Mouse (Mus musculus) MEL (cell line): ENCODE measurements around the gene Mpc1. TPM values are rescaled to one million over a fixed set of nuclear protein-coding genes. Genes with fewer than 3 reads are reported as not detected.
A peak's percentile ranks its signal among the peaks of the same experiment; 100 is the strongest.

Source experiments
- DNase-seq: peaks from one replicate; pipeline ENCODE4 v3.0.0; 2011; ENCODE audit warnings: low read depth, low spot score
- H3K27ac ChIP-seq: 2 replicates; pipeline ENCODE4 v1.5.1; 2012; ENCODE audit warnings: low read depth, mild to moderate bottlenecking, control low read depth, low read length, moderate library complexity; ENCODE audit not compliant: control insufficient read depth
- H3K27me3 ChIP-seq, 2 experiments: fragments of 150-350 bp in 1 of 2; sonication (generic) in 1 of 2; 2 replicates each; pipeline ENCODE4 v1.6.1; 2012; ENCODE audit warnings: low read length in 2 of 2, mild to moderate bottlenecking in 2 of 2, improper control_type of control experiment in 1 of 2, moderate library complexity in 1 of 2; ENCODE audit not compliant: insufficient read depth in 2 of 2, control insufficient read depth in 1 of 2
- H3K36me3 ChIP-seq, 2 experiments: 2 replicates each; pipeline ENCODE4 v1.6.1; 2012 to 2014; ENCODE audit warnings: low read length in 2 of 2, improper control_type of control experiment in 1 of 2, inconsistent platforms in 1 of 2, mild to moderate bottlenecking in 1 of 2; ENCODE audit not compliant: insufficient read depth in 2 of 2, control insufficient read depth in 1 of 2
- H3K4me1 ChIP-seq, 2 experiments: fragments of 150-350 bp in 1 of 2; sonication (generic) in 1 of 2; 2 replicates each; pipeline ENCODE4 v1.6.1; 2012; ENCODE audit warnings: low read length in 2 of 2, improper control_type of control experiment in 1 of 2, mild to moderate bottlenecking in 1 of 2; ENCODE audit not compliant: insufficient read depth in 2 of 2, control insufficient read depth in 1 of 2
- H3K4me3 ChIP-seq, 2 experiments: fragments of 150-350 bp in 1 of 2; sonication (generic) in 1 of 2; 2 replicates each; pipeline ENCODE4 v1.5.1; 2012; ENCODE audit warnings: low read depth in 2 of 2, low read length in 2 of 2, mild to moderate bottlenecking in 2 of 2, moderate library complexity in 2 of 2, control low read depth in 1 of 2, improper control_type of control experiment in 1 of 2; ENCODE audit not compliant: control insufficient read depth in 1 of 2, insufficient read depth in 1 of 2
- H3K79me2 ChIP-seq: 2 replicates; pipeline ENCODE4 v1.6.1; 2012; ENCODE audit warnings: mild to moderate bottlenecking, low read length, moderate library complexity; ENCODE audit not compliant: control insufficient read depth, poor library complexity, insufficient read depth
- H3K9ac ChIP-seq: 2 replicates; pipeline ENCODE4 v1.6.1; 2012; ENCODE audit warnings: low read depth, mild to moderate bottlenecking, control low read depth, low read length, moderate library complexity; ENCODE audit not compliant: control insufficient read depth, poor library complexity, severe bottlenecking
- H3K9me3 ChIP-seq: fragments of 150-350 bp; sonication (generic); replicated peaks from 2 replicates; pipeline ENCODE4 v1.6.1; 2012; ENCODE audit warnings: mild to moderate bottlenecking, low read length, improper control_type of control experiment, moderate library complexity; ENCODE audit not compliant: insufficient read depth
- BHLHE40 ChIP-seq: IDR thresholded peaks from 2 replicates; pipeline ENCODE4 v1.6.1; 2012; ENCODE audit warnings: low read depth, mild to moderate bottlenecking, inconsistent platforms, low read length, improper control_type of control experiment, borderline replicate concordance
- CHD2 ChIP-seq: IDR thresholded peaks from 2 replicates; pipeline ENCODE4 v1.6.1; 2011; ENCODE audit warnings: low read length, improper control_type of control experiment
- CTCF ChIP-seq, 3 experiments: IDR thresholded peaks in 2 of 3; conservative IDR thresholded peaks in 1 of 3; 2 replicates each; pipeline ENCODE4 v1.5.1; 2011 to 2012; ENCODE audit warnings: low read length in 3 of 3, low read depth in 2 of 3, mild to moderate bottlenecking in 2 of 3, improper control_type of control experiment in 1 of 3, inconsistent platforms in 1 of 3, mixed read lengths in 1 of 3, moderate library complexity in 1 of 3; ENCODE audit not compliant: control insufficient read depth in 1 of 3, insufficient read depth in 1 of 3, poor library complexity in 1 of 3, severe bottlenecking in 1 of 3
- E2F4 ChIP-seq: IDR thresholded peaks from 2 replicates; pipeline ENCODE4 v1.6.1; 2011; ENCODE audit warnings: low read depth, low read length, improper control_type of control experiment, borderline replicate concordance
- ELF1 ChIP-seq: IDR thresholded peaks from 2 replicates; pipeline ENCODE4 v1.6.1; 2014; ENCODE audit warnings: low read depth, mild to moderate bottlenecking, inconsistent platforms, low read length, improper control_type of control experiment, moderate library complexity
- GATA1 ChIP-seq: IDR thresholded peaks from 2 replicates; pipeline ENCODE4 v1.6.1; 2011; ENCODE audit warnings: low read depth, low read length, improper control_type of control experiment
- HCFC1 ChIP-seq: IDR thresholded peaks from 2 replicates; pipeline ENCODE4 v1.6.1; 2012; ENCODE audit warnings: low read depth, mild to moderate bottlenecking, inconsistent platforms, low read length, improper control_type of control experiment, moderate library complexity
- MAX ChIP-seq: IDR thresholded peaks from 2 replicates; pipeline ENCODE4 v1.6.1; 2011; ENCODE audit warnings: low read length, improper control_type of control experiment
- MEF2A ChIP-seq: IDR thresholded peaks from 2 replicates; pipeline ENCODE4 v1.6.1; 2014; ENCODE audit warnings: low read depth, mild to moderate bottlenecking, inconsistent platforms, low read length, improper control_type of control experiment; ENCODE audit not compliant: poor library complexity, insufficient replicate concordance, severe bottlenecking; ENCODE audit errors: extremely low read depth
- NELFE ChIP-seq: IDR thresholded peaks from 2 replicates; pipeline ENCODE4 v1.6.1; 2011; ENCODE audit warnings: low read depth, low read length, improper control_type of control experiment
- POLR2A ChIP-seq, 2 experiments: IDR thresholded peaks; 2 replicates each; pipeline ENCODE4 v1.6.1; 2011 to 2012; ENCODE audit warnings: low read length in 2 of 2, mild to moderate bottlenecking in 2 of 2, control low read depth in 1 of 2, improper control_type of control experiment in 1 of 2, low read depth in 1 of 2, moderate library complexity in 1 of 2; ENCODE audit not compliant: control insufficient read depth in 1 of 2, insufficient read depth in 1 of 2, poor library complexity in 1 of 2
- RAD21 ChIP-seq: IDR thresholded peaks from 2 replicates; pipeline ENCODE4 v1.6.1; 2011; ENCODE audit warnings: mild to moderate bottlenecking, low read depth, low read length, improper control_type of control experiment
- RCOR1 ChIP-seq: IDR thresholded peaks from 2 replicates; pipeline ENCODE4 v1.6.1; 2012; ENCODE audit warnings: low read depth, mild to moderate bottlenecking, inconsistent platforms, low read length, improper control_type of control experiment
- TAL1 ChIP-seq: IDR thresholded peaks from 2 replicates; pipeline ENCODE4 v1.6.1; 2012; ENCODE audit warnings: mild to moderate bottlenecking, inconsistent platforms, low read length, moderate library complexity, mixed read lengths
- TBP ChIP-seq: IDR thresholded peaks from 2 replicates; pipeline ENCODE4 v1.8.0; 2011; ENCODE audit warnings: low read depth, low read length, improper control_type of control experiment
- TCF12 ChIP-seq: IDR thresholded peaks from 2 replicates; pipeline ENCODE4 v1.6.1; 2014; ENCODE audit warnings: low read depth, mild to moderate bottlenecking, inconsistent platforms, low read length, improper control_type of control experiment, moderate library complexity
- USF1 ChIP-seq: IDR thresholded peaks from 2 replicates; pipeline ENCODE4 v1.6.1; 2014; ENCODE audit warnings: low read depth, mild to moderate bottlenecking, inconsistent platforms, low read length, improper control_type of control experiment, moderate library complexity
- ZC3H11A ChIP-seq: IDR thresholded peaks from 2 replicates; pipeline ENCODE4 v1.6.1; 2012; ENCODE audit warnings: low read depth, mild to moderate bottlenecking, inconsistent platforms, low read length, improper control_type of control experiment
- polyA plus RNA-seq, 2 experiments: library from polyadenylated mRNA; stranded (reverse) in 1 of 2; unstranded in 1 of 2; fragments of >175 nt in 1 of 2; fragments of >200 nt in 1 of 2; gene quantifications; 2 replicates each; pipeline versions ENCODE4 v1.2.1 to v1.2.4; 2012; ENCODE audit warnings: low replicate concordance in 2 of 2, low read depth in 1 of 2; ENCODE audit not compliant: insufficient read length in 2 of 2, insufficient read depth in 1 of 2, missing spikeins in 1 of 2
- total RNA-seq: library from RNA; depleted of rRNA; stranded (reverse); fragments of 300-350 nt; gene quantifications from 2 replicates; pipeline ENCODE4 v1.2.3, GENCODE M21; 2012

Mpc1 gene
- total and polyA plus RNA-seq, 3 experiments, result 56.2 to 89.6 TPM; not detected in 1

DNA sequence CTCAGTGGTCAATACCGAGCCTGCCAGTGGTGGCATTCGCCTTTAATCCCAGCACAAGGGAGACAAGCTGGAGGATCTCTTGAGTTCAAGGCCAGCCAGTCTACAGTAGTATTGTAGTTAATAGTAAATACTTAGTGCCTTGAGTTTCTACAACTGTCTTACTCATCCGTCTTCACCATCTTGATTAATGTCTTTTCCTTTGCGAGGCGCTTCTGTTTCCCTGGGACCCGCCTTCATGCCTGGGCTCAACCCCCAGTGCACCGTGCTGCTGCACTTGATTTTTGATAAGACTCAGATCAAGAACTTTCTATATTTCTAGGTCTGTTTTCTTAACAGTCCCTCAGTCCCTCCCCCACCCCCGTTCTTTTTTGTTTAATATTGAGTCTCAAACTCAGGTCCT is 2.4 kb downstream of the Mpc1 start:
- no peaks in the 10 kb centered on the region for H3K9me3 ChIP-seq
- no peaks in the 10 kb centered on the region for H3K27me3 ChIP-seq
- H3K4me1 ChIP-seq, result peaks cover 4 to 7% of the 10 kb centered on the region in 2 experiments; a peak in 3 of 4 replicates
- H3K4me3 ChIP-seq, result peak overlapping the region; percentile 85 to 95
- H3K9ac ChIP-seq, result peak overlapping the region; percentile 85
- DNase-seq, result peak; percentile 60
- H3K27ac ChIP-seq, result peak overlapping the region; percentile 51
- TF ChIP-seq ELF1 (no peak), GATA1 (0 out of 2 replicates have a peak, but pooled peaks have one; percentile 20)
- peaks cover 25% of the 10 kb centered on the region for H3K79me2 ChIP-seq
- peaks cover 1 to 8% of the 10 kb centered on the region in 2 experiments; a peak in 3 of 4 replicates for H3K36me3 ChIP-seq

DNA sequence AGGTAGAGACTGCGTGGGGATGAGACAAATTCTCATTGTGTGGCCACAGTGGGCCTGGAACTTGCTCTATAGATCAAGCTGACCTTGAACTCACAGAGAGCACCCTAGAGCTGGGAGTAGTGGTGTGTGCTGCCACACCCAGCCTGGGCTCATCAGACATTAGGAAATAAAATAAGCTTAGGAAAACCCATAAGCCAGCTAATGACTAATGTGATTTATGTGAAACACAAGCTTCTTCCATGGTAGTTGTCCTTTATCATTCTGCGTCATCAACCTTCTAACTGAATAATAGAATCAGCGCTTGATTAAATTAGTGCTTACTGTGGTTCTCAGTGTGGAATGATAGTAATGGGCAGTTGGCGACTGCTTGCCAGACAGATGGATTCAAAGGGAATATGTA is 4.3 kb downstream of the Mpc1 start:
- no peaks in the 10 kb centered on the region for H3K9me3 ChIP-seq
- TF ChIP-seq RAD21, result no peak
- TF ChIP-seq MEF2A, result no peak
- no peak for TF ChIP-seq POLR2A (IDR thresholded peaks at IDR 0.05; ENCODE audit: control insufficient read depth in 1 of 2, insufficient read depth in 1 of 2, low read depth in 1 of 2, low read length in 2 of 2, poor library complexity in 1 of 2)
- TF ChIP-seq E2F4, result no peak
- TF ChIP-seq USF1, result no peak
- no peak for TF ChIP-seq TAL1
- no peak for TF ChIP-seq HCFC1
- TF ChIP-seq NELFE, result no peak
- TF ChIP-seq TCF12, result no peak
- TF ChIP-seq ZC3H11A, result no peak
- no peak for TF ChIP-seq RCOR1
- no peak for TF ChIP-seq CTCF (IDR thresholded peaks at IDR 0.05 in 2 of 3, conservative IDR thresholded peaks at IDR 0.05 in 1 of 3; ENCODE audit: control insufficient read depth in 1 of 3, insufficient read depth in 1 of 3, low read depth in 2 of 3, low read length in 3 of 3, poor library complexity in 1 of 3, severe bottlenecking in 1 of 3)
- TF ChIP-seq MAX, result no peak
- no peak for TF ChIP-seq CHD2
- TF ChIP-seq BHLHE40, result no peak
- no peak for TF ChIP-seq TBP
- peaks cover 1 to 8% of the 10 kb centered on the region in 2 experiments; a peak in 3 of 4 replicates for H3K36me3 ChIP-seq
- H3K27me3 ChIP-seq, result no peaks in the 10 kb centered on the region
- H3K27ac ChIP-seq, result no peak overlapping the region
- H3K4me1 ChIP-seq, result peaks cover 4 to 7% of the 10 kb centered on the region in 2 experiments; a peak in 3 of 4 replicates
- H3K9ac ChIP-seq, result no peak overlapping the region
- DNase-seq, result no peak
- no peak overlapping the region for H3K4me3 ChIP-seq
- H3K79me2 ChIP-seq, result peaks cover 25% of the 10 kb centered on the region
